Mouse (Mus musculus): ENCODE data around the gene Plxdc1.
A peak's percentile ranks its signal among the peaks of the same experiment; 100 is the strongest.

Gene Plxdc1

GRCm38 (mm10) chr11:98016177-98016576 lies 29.9 kb upstream of the Plxdc1 start:
- DNase-seq (ENCODE audit: low spot score) = no peak

- no peak for DNase-seq (ENCODE audit: low spot score)
Observed at GRCm38 (mm10) chr11:98012831-98013230, 26.6 kb upstream of the Plxdc1 start.

GRCm38 (mm10) chr11:98011716-98012115 lies 25.5 kb upstream of the Plxdc1 start:
- DNase-seq (ENCODE audit: low spot score) = no peak

- no peak for DNase-seq (ENCODE audit: low spot score)
Observed at GRCm38 (mm10) chr11:98008087-98008486, 21.8 kb upstream of the Plxdc1 start.

GRCm38 (mm10) chr11:98005686-98006085 lies 19.4 kb upstream of the Plxdc1 start:
- DNase-seq (ENCODE audit: low spot score) = peak; percentile 59

GRCm38 (mm10) chr11:98005076-98005475 lies 18.8 kb upstream of the Plxdc1 start:
- DNase-seq (ENCODE audit: low spot score) = no peak

GRCm38 (mm10) chr11:98004161-98004560 lies 17.9 kb upstream of the Plxdc1 start:
- DNase-seq (ENCODE audit: low spot score) = no peak

GRCm38 (mm10) chr11:98003171-98003671 lies 17.0 kb upstream of the Plxdc1 start:
- DNase-seq (ENCODE audit: low spot score) = no peak

GRCm38 (mm10) chr11:98002627-98003026 lies 16.4 kb upstream of the Plxdc1 start:
- DNase-seq (ENCODE audit: low spot score) = peak; percentile 80

- no peak for DNase-seq (ENCODE audit: low spot score)
Observed at GRCm38 (mm10) chr11:98001986-98002385, 15.7 kb upstream of the Plxdc1 start.

- DNase-seq (ENCODE audit: low spot score) = no peak
Observed at GRCm38 (mm10) chr11:98001351-98001824, 15.1 kb upstream of the Plxdc1 start.

- no peak for DNase-seq (ENCODE audit: low spot score)
Observed at GRCm38 (mm10) chr11:98000378-98001140, 14.3 kb upstream of the Plxdc1 start.

GRCm38 (mm10) chr11:97999748-98000147 lies 13.5 kb upstream of the Plxdc1 start:
- no peak for DNase-seq (ENCODE audit: low spot score)

- DNase-seq (ENCODE audit: low spot score) = no peak
Observed at GRCm38 (mm10) chr11:97998898-97999608, 12.8 kb upstream of the Plxdc1 start.

- no peak for DNase-seq (ENCODE audit: low spot score)
Observed at GRCm38 (mm10) chr11:97998074-97998793, 12.0 kb upstream of the Plxdc1 start.

GRCm38 (mm10) chr11:97997387-97997960 lies 11.2 kb upstream of the Plxdc1 start:
- no peak for DNase-seq (ENCODE audit: low spot score)

GRCm38 (mm10) chr11:97996691-97997090 lies 10.4 kb upstream of the Plxdc1 start:
- no peak for DNase-seq (ENCODE audit: low spot score)

GRCm38 (mm10) chr11:97995564-97996288 lies 9.5 kb upstream of the Plxdc1 start, which contains the start of gene Arl5c:
Arl5c (minus strand) TSS chr11:97996181.
- DNase-seq (ENCODE audit: low spot score) = no peak

GRCm38 (mm10) chr11:97994539-97995100 lies 8.4 kb upstream of the Plxdc1 start:
- DNase-seq (ENCODE audit: low spot score) = peak; percentile 86

GRCm38 (mm10) chr11:97988530-97989096 lies 2.4 kb upstream of the Plxdc1 start:
- peak; percentile 86 for DNase-seq (ENCODE audit: low spot score)

All from urinary bladder, postnatal 14 days (tissue).